Mouse (Mus musculus): ENCODE measurements around the gene Trip10.
"Not testable (repeated sequence)": the region's sequence is repeated elsewhere in the genome, so short reads cannot be mapped to it uniquely, and the experiment has no call there.

The Trip10 gene

GRCm38 (mm10) chr17:57264972-57265945 is 16.0 kb downstream of the Trip10 start:
- DNase-seq: peak; percentile 98

- peak; percentile 34 for DNase-seq
Observed at GRCm38 (mm10) chr17:57267556-57268126, 18.4 kb downstream of the Trip10 start.

GRCm38 (mm10) chr17:57271301-57271700 is 22.0 kb downstream of the Trip10 start:
- no peak for DNase-seq

GRCm38 (mm10) chr17:57273846-57274245 is 24.6 kb downstream of the Trip10 start:
- no peak for DNase-seq

- no peak for DNase-seq
Observed at GRCm38 (mm10) chr17:57274686-57275085, 25.4 kb downstream of the Trip10 start.

GRCm38 (mm10) chr17:57275111-57275996 is 26.1 kb downstream of the Trip10 start:
- DNase-seq: peak; percentile 96

GRCm38 (mm10) chr17:57275997-57276351 is 26.7 kb downstream of the Trip10 start:
- no peak for DNase-seq

GRCm38 (mm10) chr17:57276634-57277121 is 27.4 kb downstream of the Trip10 start:
- DNase-seq: peak; percentile 92

GRCm38 (mm10) chr17:57277598-57278261 is 28.5 kb downstream of the Trip10 start:
- not testable (repeated sequence) for DNase-seq

GRCm38 (mm10) chr17:57278537-57278936 is 29.3 kb downstream of the Trip10 start:
- DNase-seq: no peak

GRCm38 (mm10) chr17:57278943-57279590 is 29.8 kb downstream of the Trip10 start, which contains the start of gene Vav1:
TSS of gene Vav1 (plus strand) at chr17:57279100.
- DNase-seq: peak; percentile 69

- DNase-seq: peak; percentile 28
Observed at GRCm38 (mm10) chr17:57279591-57280224, 30.5 kb downstream of the Trip10 start.

- peak; percentile 52 for DNase-seq
Observed at GRCm38 (mm10) chr17:57280411-57280810, 31.2 kb downstream of the Trip10 start.

GRCm38 (mm10) chr17:57283906-57284305 is 34.7 kb downstream of the Trip10 start:
- DNase-seq: no peak

GRCm38 (mm10) chr17:57285077-57285476 is 35.8 kb downstream of the Trip10 start:
- DNase-seq: no peak

- no peak for DNase-seq
Observed at GRCm38 (mm10) chr17:57286718-57287355, 37.6 kb downstream of the Trip10 start.

GRCm38 (mm10) chr17:57289252-57289651 is 40.0 kb downstream of the Trip10 start:
- no peak for DNase-seq

- DNase-seq: peak; percentile 27
Observed at GRCm38 (mm10) chr17:57290001-57290670, 40.9 kb downstream of the Trip10 start.

- peak; percentile 12 for DNase-seq
Observed at GRCm38 (mm10) chr17:57290671-57291055, 41.4 kb downstream of the Trip10 start.

GRCm38 (mm10) chr17:57292302-57292701 is 43.0 kb downstream of the Trip10 start:
- no peak for DNase-seq

Data from lung, postnatal 36 days (tissue).